Mouse (Mus musculus): Measurements from ENCODE around the gene Akr1c12. TPM values are rescaled to one million over a fixed set of nuclear protein-coding genes. Genes with fewer than 3 reads are reported as not detected.
A peak's percentile ranks its signal among the peaks of the same experiment; 100 is the strongest.
"Not testable (repeated sequence)": the region's sequence is repeated elsewhere in the genome, so short reads cannot be mapped to it uniquely, and the experiment has no call there.

The Akr1c12 gene
- polyA plus RNA-seq, 1 experiment from 2014 or later = 0.15 TPM

- not testable (repeated sequence) for H3K4me2 ChIP-seq; H3K4me1 ChIP-seq; H3K4me3 ChIP-seq (replicated peaks); H3K9ac ChIP-seq; ATAC-seq (ENCODE audit: low FRiP score); H3K27me3 ChIP-seq; H3K36me3 ChIP-seq (replicated peaks); H3K9me3 ChIP-seq; H3K27ac ChIP-seq
Observed at GRCm38 (mm10) chr13:4256894-4257293, 22.3 kb downstream of the Akr1c12 start.

- H3K9me3 ChIP-seq = no peaks in the 10 kb centered on the region
- no peak overlapping the region for H3K9ac ChIP-seq
- ATAC-seq (ENCODE audit: low FRiP score) = no peak
- 65% methylated on average over 3 of the region's 3 CpGs for WGBS
- H3K4me2 ChIP-seq = no peak overlapping the region
- H3K36me3 ChIP-seq (replicated peaks) = no peaks in the 10 kb centered on the region
- no peaks in the 10 kb centered on the region for H3K27me3 ChIP-seq
- H3K4me3 ChIP-seq (replicated peaks) = no peak overlapping the region
- H3K27ac ChIP-seq = no peak overlapping the region
- no peaks in the 10 kb centered on the region for H3K4me1 ChIP-seq
Observed at GRCm38 (mm10) chr13:4249347-4249746, 29.9 kb downstream of the Akr1c12 start.

GRCm38 (mm10) chr13:4244861-4245559, 34.2 kb downstream of the Akr1c12 start:
- no peak overlapping the region for H3K27ac ChIP-seq
- H3K9ac ChIP-seq = peak overlapping the region; percentile 21; the same call in 1 of the 2 replicates
- H3K27me3 ChIP-seq = no peaks in the 10 kb centered on the region
- H3K9me3 ChIP-seq = no peaks in the 10 kb centered on the region
- H3K4me2 ChIP-seq = peak overlapping the region; percentile 56
- H3K4me1 ChIP-seq = no peaks in the 10 kb centered on the region
- peak overlapping the region; percentile 35 for H3K4me3 ChIP-seq (replicated peaks)
- peak; percentile 90 for ATAC-seq (ENCODE audit: low FRiP score)
- WGBS = under 1% methylated on average over 13 of the region's 13 CpGs
- no peaks in the 10 kb centered on the region for H3K36me3 ChIP-seq (replicated peaks)

GRCm38 (mm10) chr13:4233536-4234172, 45.6 kb downstream of the Akr1c12 start:
- WGBS = 80% methylated on average over 3 of the region's 3 CpGs
- no peak overlapping the region for H3K27ac ChIP-seq
- H3K27me3 ChIP-seq = no peaks in the 10 kb centered on the region
- H3K4me3 ChIP-seq (replicated peaks) = no peak overlapping the region
- H3K4me1 ChIP-seq = no peaks in the 10 kb centered on the region
- H3K9ac ChIP-seq = no peak overlapping the region
- H3K36me3 ChIP-seq (replicated peaks) = no peaks in the 10 kb centered on the region
- no peak overlapping the region for H3K4me2 ChIP-seq
- no peak for ATAC-seq (ENCODE audit: low FRiP score)
- H3K9me3 ChIP-seq = no peaks in the 10 kb centered on the region

GRCm38 (mm10) chr13:4233135-4233534, 46.1 kb downstream of the Akr1c12 start:
- Histone ChIP-seq H3K4me3 (replicated peaks) (no peak overlapping the region), H3K27me3 (no peaks in the 10 kb centered on the region), H3K27ac (no peak overlapping the region), H3K9ac (no peak overlapping the region), H3K36me3 (replicated peaks) (no peaks in the 10 kb centered on the region), H3K4me2 (no peak overlapping the region), H3K9me3 (no peaks in the 10 kb centered on the region), H3K4me1 (no peaks in the 10 kb centered on the region)
- 78% methylated on average over 1 of the region's 1 CpGs for WGBS
- ATAC-seq (ENCODE audit: low FRiP score) = no peak

GRCm38 (mm10) chr13:4230841-4231623, 48.2 kb downstream of the Akr1c12 start:
- ATAC-seq (ENCODE audit: low FRiP score) = no peak
- no peaks in the 10 kb centered on the region for H3K4me1 ChIP-seq

GRCm38 (mm10) chr13:4228441-4228840, 50.8 kb downstream of the Akr1c12 start, which contains the start of gene Akr1c19:
TSS of gene Akr1c19 (plus strand) at chr13:4228700.
- H3K9ac ChIP-seq = no peak within 1 kb of the TSS
- H3K4me2 ChIP-seq = no peak within 1 kb of the TSS
- no peak within 1 kb of the TSS for H3K4me3 ChIP-seq (replicated peaks)
- no peak within 1 kb of the TSS for H3K27ac ChIP-seq
- no peaks in the 10 kb centered on the region for H3K27me3 ChIP-seq
- no peaks in the 10 kb centered on the region for H3K9me3 ChIP-seq
- H3K36me3 ChIP-seq (replicated peaks) = no peaks in the 10 kb centered on the region
- WGBS = 70% methylated on average over 1 of the region's 1 CpGs
- H3K4me1 ChIP-seq = no peaks in the 10 kb centered on the region
- ATAC-seq (ENCODE audit: low FRiP score) = no peak

More at GRCm38 (mm10) chr13:4230841-4231623, 48.2 kb downstream of the Akr1c12 start:
- H3K36me3 ChIP-seq (replicated peaks) = no peaks in the 10 kb centered on the region
- no peaks in the 10 kb centered on the region for H3K9me3 ChIP-seq
- no peak overlapping the region for H3K4me2 ChIP-seq
- no peak overlapping the region for H3K27ac ChIP-seq
- H3K27me3 ChIP-seq = no peaks in the 10 kb centered on the region
- no peak overlapping the region for H3K9ac ChIP-seq
- WGBS = 93% methylated on average over 8 of the region's 8 CpGs
- no peak overlapping the region for H3K4me3 ChIP-seq (replicated peaks)

Other genes with a start within 250 kb of the Akr1c12 start
- gene Akr1c14, start 230.4 kb downstream of the Akr1c12 start, polyA plus RNA-seq (2016; fragmentation: Nextera tagmentation; extraction: Ambion mirVana) = 0.29 and 0.32 TPM in 2 replicates
- gene Akr1c18, start 128.8 kb downstream of the Akr1c12 start, polyA plus RNA-seq (2016; fragmentation: Nextera tagmentation; extraction: Ambion mirVana) = not detected in 2 replicates
- gene Akr1c13, start 88.3 kb downstream of the Akr1c12 start, polyA plus RNA-seq (2016; fragmentation: Nextera tagmentation; extraction: Ambion mirVana) = 0.91 and 1.5 TPM in 2 replicates
- 0.54 and 0.56 TPM in 2 replicates for gene Akr1c19, start 50.7 kb downstream of the Akr1c12 start, polyA plus RNA-seq (2016; fragmentation: Nextera tagmentation; extraction: Ambion mirVana)
- gene Akr1c6, start 154.9 kb upstream of the Akr1c12 start, polyA plus RNA-seq (2016; fragmentation: Nextera tagmentation; extraction: Ambion mirVana) = not detected in 2 replicates
- gene Akr1c20, start 243.9 kb upstream of the Akr1c12 start, polyA plus RNA-seq (2016; fragmentation: Nextera tagmentation; extraction: Ambion mirVana) = not detected in 2 replicates